Mouse (Mus musculus): Measurements from ENCODE around the gene Nupl1.

The Nupl1 gene

GRCm38 (mm10) chr14:60238551-60238950 lies 12.7 kb downstream of the Nupl1 start:
- no peak for DNase-seq (ENCODE audit: low read depth)

GRCm38 (mm10) chr14:60219886-60220285 lies 31.3 kb downstream of the Nupl1 start:
- DNase-seq (ENCODE audit: low read depth) = no peak

GRCm38 (mm10) chr14:60217616-60218015 lies 33.6 kb downstream of the Nupl1 start:
- DNase-seq (ENCODE audit: low read depth) = no peak

- DNase-seq (ENCODE audit: low read depth) = no peak
Observed at GRCm38 (mm10) chr14:60216125-60216524, 35.1 kb downstream of the Nupl1 start.

- DNase-seq (ENCODE audit: low read depth) = no peak
Observed at GRCm38 (mm10) chr14:60215000-60215399, 36.2 kb downstream of the Nupl1 start.

- no peak for DNase-seq (ENCODE audit: low read depth)
Observed at GRCm38 (mm10) chr14:60214040-60214439, 37.2 kb downstream of the Nupl1 start.

- no peak for DNase-seq (ENCODE audit: low read depth)
Observed at GRCm38 (mm10) chr14:60209166-60209565, 42.1 kb downstream of the Nupl1 start.

- DNase-seq (ENCODE audit: low read depth) = no peak
Observed at GRCm38 (mm10) chr14:60204993-60205392, 46.2 kb downstream of the Nupl1 start.

GRCm38 (mm10) chr14:60196884-60197283 lies 54.3 kb downstream of the Nupl1 start, which contains the start of gene Atp8a2:
TSS of gene Atp8a2 (minus strand) at chr14:60197179.
- DNase-seq (ENCODE audit: low read depth) = no peak

GRCm38 (mm10) chr14:60195999-60196398 lies 55.2 kb downstream of the Nupl1 start:
- DNase-seq (ENCODE audit: low read depth) = no peak

GRCm38 (mm10) chr14:60194606-60195005 lies 56.6 kb downstream of the Nupl1 start:
- DNase-seq (ENCODE audit: low read depth) = no peak

GRCm38 (mm10) chr14:60189771-60190170 lies 61.5 kb downstream of the Nupl1 start:
- no peak for DNase-seq (ENCODE audit: low read depth)

GRCm38 (mm10) chr14:60188201-60188825 lies 62.9 kb downstream of the Nupl1 start:
- DNase-seq (ENCODE audit: low read depth) = no peak

GRCm38 (mm10) chr14:60181306-60181705 lies 69.9 kb downstream of the Nupl1 start:
- peak; percentile 14 for DNase-seq (ENCODE audit: low read depth)

GRCm38 (mm10) chr14:60178571-60178955 lies 72.7 kb downstream of the Nupl1 start:
- DNase-seq (ENCODE audit: low read depth) = no peak

- DNase-seq (ENCODE audit: low read depth) = peak; percentile 39
Observed at GRCm38 (mm10) chr14:60177614-60178570, 73.3 kb downstream of the Nupl1 start.

- DNase-seq (ENCODE audit: low read depth) = peak; percentile 40
Observed at GRCm38 (mm10) chr14:60176891-60177613, 74.2 kb downstream of the Nupl1 start.

GRCm38 (mm10) chr14:60176469-60176890 lies 74.8 kb downstream of the Nupl1 start:
- no peak for DNase-seq (ENCODE audit: low read depth)

GRCm38 (mm10) chr14:60172286-60173055 lies 78.8 kb downstream of the Nupl1 start:
- no peak for DNase-seq (ENCODE audit: low read depth)

GRCm38 (mm10) chr14:60170845-60171610 lies 80.2 kb downstream of the Nupl1 start:
- no peak for DNase-seq (ENCODE audit: low read depth)

GRCm38 (mm10) chr14:60163367-60163766 lies 87.9 kb downstream of the Nupl1 start:
- DNase-seq (ENCODE audit: low read depth) = no peak
